Mouse (Mus musculus) ovary, postnatal 10 days (tissue): Measurements from ENCODE around the gene Fads3.

Experiments used
- DNase-seq: peaks from one replicate; pipeline ENCODE4 v3.0.0; 2022; ENCODE audit warnings: low spot score

Gene Fads3

DNA sequence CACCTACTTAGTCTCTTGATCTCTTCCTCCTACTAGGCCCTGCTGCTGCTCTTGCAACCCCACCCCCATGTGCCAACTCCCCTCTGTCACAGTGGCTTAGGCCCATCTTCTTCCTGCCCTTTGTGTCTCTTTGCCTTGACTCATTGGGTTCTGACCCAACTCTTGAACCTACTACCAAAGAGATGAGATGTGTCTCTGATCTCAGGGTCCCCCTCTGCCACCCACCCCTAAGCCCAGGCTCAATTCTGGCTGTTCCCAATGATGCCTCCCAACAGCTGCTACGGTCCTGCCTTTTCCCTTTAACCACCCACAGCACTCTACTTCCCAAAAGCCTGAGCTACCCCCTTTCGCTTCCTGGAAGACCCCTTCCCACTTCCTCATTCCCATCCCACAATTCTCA lies 19.4 kb upstream of the Fads3 start:
- DNase-seq = no peak

DNA sequence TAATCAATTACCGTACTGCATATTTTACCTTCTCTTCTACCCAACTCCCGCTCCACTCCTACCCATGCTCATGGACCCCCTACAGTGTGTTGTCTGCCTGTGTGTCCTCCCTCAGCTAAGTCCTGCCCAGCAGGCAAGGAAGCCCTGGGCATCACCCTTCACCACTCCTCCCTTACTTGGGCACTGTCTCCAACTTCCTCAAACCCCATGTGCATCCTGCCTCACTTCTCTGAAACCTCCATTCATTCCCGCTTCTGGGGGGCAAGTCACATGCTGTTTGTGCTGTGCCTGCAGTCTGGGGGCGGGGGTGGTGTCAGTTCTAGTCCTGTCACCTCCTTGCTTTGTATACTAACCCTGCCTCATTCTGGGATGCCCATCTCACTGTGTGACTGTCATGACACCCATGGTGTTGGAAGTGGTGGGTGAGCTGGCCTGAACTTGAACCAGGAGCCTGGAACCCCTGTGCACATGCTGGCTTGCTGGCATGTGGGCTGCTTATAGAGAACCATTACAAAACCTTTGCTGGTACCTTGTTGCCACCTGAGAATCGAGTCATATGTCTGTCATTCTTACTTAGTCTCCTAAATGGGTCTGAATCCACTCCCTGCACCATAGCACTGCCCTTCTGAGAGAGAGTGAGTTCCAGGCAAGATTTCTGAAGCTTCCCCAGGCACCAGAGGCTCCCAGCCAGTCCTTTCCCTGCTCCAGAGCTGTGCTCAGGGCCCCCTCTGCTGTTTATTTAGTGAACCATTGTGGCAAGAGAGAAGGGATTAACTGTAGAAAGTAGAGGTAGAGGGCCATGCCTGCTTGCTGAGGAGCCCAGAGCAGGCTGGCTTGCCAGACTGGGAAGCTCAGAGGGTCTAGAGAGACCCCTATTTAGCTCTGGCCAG lies 18.7 kb upstream of the Fads3 start:
- no peak for DNase-seq

DNA sequence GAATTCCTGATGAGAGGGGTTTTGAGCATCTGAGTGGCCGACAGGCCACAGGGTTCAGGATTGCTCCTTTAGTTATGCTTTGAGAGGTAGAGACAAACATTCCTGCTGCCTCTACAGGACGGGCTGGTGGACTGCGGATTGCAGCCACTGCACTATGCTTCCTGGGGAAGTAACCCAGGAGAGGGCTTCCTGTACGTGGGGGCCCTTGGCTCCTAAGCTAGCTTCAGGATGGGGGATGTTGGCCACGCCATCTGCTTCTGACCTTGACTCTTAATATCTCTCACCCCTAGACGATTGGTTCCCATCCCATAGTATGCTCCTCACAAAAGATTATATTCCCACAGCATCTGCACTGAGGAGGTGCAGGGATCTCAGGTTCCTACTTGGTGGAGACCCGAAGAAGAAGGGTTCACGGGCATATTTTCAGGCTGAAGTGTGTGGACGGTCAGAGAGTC lies 18.0 kb upstream of the Fads3 start:
- DNase-seq = no peak

- no peak for DNase-seq
Measured at GRCm38 (mm10) chr19:10025169-10025875, 16.0 kb upstream of the Fads3 start.

DNA sequence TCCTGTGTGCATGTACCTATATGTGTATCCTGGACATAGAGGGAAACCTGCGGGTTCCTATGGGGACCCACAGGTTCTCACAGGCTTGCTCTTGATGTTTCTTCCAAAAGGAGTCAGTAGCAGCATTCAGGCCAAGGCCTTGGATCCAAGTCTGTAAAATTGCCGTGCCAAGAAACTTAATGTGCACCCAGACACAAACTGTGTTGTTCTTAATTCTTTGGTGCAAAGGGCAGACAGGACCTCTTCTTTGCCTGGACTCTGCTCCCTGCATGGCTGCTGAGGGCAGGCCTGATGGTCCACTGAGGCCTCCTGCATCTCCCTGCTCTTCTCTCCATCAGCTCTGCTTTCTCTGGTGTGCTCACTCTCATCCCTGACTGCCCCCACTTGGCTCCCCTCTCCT lies 11.6 kb upstream of the Fads3 start:
- no peak for DNase-seq

DNA sequence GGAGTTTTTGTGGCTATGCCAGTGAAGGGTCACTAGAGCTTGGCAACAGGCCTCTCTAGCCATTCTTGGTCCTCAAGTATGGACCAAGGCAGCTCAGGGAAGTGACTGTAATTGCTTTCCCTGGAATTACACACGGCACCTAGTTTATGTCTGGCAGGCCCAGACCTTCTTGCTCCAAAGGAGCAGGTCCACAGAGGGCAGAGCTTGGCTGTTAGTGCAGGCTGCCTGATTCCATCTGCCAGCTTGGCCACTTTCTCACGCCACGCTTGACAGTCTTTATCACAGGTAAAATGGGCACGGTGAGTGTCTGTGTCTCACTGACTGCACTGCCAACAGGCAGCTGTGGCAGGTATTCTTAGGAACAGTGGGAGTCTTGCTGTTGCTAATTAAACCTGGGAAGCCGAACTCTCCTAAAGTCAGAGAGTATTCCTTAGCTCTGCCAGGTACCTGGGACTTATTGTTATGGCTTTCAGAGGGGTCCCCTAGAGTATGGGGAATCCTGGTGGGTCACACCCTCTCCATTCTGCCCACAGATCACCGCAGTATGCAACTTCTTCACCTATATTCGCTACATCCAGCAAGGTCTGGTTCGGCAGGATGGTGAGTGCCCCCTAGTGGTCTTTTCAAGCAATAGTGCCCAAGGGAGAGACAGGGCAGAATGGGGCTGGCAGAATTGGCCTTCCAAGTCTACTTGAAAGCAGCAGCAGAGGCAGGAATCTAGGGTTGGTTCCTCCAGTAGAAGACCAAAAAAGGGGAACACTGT lies 8.0 kb upstream of the Fads3 start:
- DNase-seq = no peak

DNA sequence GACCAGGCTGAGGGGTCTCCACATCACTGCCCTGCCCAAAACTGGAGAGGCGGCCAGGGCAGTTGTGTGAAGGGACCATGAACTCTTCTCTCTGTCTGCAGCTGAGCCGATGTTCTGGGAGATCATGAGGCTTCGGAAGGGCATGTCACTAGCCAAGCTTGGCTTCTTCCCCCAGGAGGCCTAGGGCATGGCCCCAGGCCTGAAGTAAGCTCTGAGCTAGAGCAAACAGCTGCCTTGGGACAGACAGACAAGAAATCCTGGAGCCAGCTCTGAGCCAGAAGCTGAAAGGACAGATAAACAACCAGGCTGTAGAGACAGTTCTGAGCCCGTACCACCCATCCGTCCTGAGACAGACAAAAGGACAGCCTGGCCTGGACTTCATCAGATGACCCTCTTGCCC lies 7.0 kb upstream of the Fads3 start:
- no peak for DNase-seq

DNA sequence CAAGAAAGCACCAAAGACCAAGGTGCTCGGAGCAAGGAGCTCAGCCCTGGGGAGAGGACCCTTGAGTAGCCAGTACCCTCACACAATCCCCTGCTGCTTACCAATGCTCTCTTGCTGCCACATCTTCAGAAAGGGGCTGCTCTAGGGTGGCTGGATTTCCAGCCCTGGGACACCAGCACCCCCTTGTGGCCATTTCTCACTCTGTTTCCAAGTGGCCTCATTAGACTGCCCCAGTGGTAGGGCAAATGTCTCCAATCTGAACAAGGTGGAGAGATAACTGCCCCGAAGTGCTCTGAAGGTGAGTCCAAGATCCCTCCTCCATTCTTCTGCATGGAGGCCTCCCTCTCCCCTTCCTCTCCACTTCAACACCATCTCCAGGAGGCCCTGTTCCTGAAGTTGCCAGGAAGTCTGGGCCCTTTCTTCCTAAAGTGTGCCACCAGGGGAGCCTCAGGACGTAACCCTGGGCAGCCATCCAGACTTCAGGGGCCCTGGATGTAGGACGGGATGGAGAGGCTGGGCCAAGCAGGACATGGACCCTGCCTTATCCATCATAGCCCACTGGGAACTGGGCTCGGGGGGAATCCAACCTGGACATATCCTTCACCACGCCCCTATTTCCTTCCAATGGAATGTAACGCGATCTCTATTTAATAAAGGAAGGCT lies 6.5 kb upstream of the Fads3 start:
- peak; percentile 76 for DNase-seq

DNA sequence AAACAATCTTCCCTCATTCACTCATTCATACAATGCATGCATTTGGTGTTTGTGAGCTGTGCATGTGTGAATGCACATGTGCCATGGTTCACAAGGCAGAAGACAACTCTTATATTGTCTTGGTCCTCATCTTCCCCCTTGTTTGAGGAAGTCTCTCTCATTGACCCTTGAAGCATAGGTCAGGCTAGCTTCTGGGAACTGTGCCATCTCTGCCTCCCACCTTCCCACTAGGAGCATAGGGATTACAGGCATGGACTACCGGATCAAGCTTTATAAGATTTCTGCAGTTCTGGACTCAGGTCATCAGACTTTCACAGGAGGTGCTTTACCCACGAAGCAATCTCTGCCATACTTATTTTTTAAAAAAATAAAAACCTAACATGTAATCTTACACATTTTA lies 3.8 kb upstream of the Fads3 start:
- DNase-seq = no peak

- DNase-seq = no peak
Measured at GRCm38 (mm10) chr19:10038364-10038763, 3.0 kb upstream of the Fads3 start.

DNA sequence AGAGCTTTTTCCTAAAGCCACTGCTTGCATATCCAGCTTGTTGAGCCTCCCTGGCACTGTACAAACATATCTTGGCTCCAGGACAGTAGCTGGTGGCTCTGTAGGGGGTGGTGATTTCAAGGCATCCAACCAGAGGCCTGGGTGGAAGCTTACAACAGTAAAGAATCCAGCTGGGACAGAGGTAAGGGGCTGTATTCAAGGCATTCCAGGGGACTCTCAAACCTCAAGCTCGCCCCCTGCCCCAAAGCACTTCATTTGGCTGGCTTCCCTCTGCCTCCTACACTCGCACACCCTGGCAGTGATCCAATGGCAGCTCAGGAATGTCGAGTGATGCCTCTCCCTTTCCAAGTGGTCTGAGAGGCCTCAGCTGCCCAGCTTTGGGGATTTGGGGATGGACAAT lies 2.5 kb upstream of the Fads3 start:
- no peak for DNase-seq

GRCm38 (mm10) chr19:10039615-10040014 lies 1.8 kb upstream of the Fads3 start:
- no peak for DNase-seq

DNA sequence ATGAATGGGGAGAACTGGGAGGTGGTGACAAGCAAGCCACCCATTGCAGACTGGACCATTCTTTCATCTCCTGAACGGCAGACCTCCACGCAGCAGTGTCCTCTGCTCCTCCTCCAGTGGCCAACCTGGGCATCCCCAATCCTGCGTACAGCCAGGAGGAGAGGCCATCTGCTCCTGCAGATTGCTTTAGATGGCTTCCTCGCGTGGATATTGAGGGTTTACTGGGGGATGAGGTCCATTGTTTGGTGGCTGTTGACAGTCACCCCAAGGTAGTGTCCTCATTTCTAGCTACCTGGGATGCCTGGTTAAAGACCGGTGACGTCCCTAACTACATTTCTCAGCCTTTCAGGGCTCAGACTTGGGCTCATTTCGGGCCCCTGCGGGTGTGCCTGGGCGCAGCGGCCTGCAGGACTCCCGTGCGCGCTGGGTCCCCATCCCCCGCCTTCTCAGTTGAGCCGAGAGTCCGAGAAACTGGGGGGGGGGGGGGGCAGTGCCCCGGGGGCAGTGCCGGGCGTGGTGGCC lies 442 bp upstream of the Fads3 start:
- DNase-seq = no peak

GRCm38 (mm10) chr19:10042232-10042631 lies 863 bp downstream of the Fads3 start:
- no peak for DNase-seq

GRCm38 (mm10) chr19:10042816-10043215 lies 1.4 kb downstream of the Fads3 start:
- DNase-seq = no peak

DNA sequence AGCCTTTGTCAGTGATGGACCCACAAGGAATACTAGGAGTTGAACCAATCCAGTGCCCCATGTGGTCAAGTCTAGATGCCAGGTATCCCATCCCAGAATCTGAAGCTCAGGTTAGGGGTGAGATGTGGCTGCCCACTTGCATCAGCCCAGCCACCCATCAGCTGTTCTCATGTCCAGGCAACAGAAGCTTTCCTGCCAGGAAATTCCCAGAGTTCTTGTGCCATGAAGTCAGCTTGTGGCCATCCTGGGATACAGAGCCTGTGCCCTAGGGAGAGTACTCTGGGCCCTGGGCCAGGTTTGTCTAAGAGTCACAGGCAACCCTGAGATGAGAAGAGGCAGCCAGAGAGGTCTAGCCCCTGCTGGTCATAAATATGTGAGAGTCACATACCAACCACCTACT lies 2.3 kb downstream of the Fads3 start:
- DNase-seq = no peak

GRCm38 (mm10) chr19:10045707-10046106 lies 4.3 kb downstream of the Fads3 start:
- no peak for DNase-seq

- DNase-seq = no peak
Measured at GRCm38 (mm10) chr19:10046346-10046745, 5.0 kb downstream of the Fads3 start.

DNA sequence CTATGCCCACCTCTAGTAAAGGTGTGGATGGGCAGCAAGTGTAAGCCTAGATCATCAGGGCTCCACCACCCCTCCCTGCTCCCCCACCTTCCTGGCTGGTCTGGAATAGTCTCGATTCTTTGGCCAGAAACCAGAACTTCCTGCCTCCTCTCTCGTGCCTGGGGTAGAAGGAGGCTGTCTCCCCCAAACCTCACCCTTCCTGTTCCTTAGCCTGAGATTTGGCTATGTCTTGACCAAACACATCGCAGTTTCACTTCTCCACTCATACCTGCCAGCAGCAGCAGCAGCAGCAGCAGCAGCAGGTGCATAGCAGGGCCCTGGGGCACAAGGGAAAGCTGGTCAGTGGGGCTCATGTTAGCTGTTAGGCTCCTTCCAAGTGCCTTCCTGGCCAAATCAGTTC lies 5.6 kb downstream of the Fads3 start:
- DNase-seq = no peak

GRCm38 (mm10) chr19:10049533-10049932 lies 8.2 kb downstream of the Fads3 start:
- DNase-seq = no peak

GRCm38 (mm10) chr19:10050438-10050837 lies 9.1 kb downstream of the Fads3 start:
- no peak for DNase-seq

DNA sequence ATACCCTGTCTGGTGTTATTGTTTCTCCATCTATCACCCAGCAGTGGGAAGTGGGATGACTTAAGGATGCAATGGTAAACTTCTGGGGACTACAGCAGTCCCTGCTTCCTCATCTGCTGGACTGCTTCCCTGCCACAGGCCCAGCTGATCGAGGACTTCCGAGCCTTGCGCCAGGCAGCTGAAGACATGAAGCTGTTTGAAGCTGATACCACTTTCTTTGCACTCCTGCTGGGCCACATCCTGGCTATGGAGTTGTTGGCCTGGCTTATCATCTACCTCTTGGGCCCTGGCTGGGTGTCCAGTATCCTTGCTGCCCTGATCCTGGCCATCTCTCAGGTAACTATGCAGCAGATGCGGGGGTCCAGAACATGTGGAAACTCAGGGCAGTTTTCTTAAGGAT lies 11.3 kb downstream of the Fads3 start:
- no peak for DNase-seq
